Mouse (Mus musculus) gastrocnemius, postnatal 14 days (tissue): ENCODE data around the gene Ddn. TPM values are rescaled to one million over a fixed set of nuclear protein-coding genes. Genes with fewer than 3 reads are reported as not detected.

Source experiments
- DNase-seq: peaks from one replicate; pipeline ENCODE4 v3.0.0; 2021; ENCODE audit warnings: mixed read lengths
- intact Hi-C: fragments of 180-260 bp; cut with DNase I; formaldehyde crosslinking; loops from one replicate; pipeline ENCODE4 v1.15.1; 2025; ENCODE audit warnings: low total_unique reads
- total RNA-seq, 2 experiments: library from RNA; stranded (reverse); gene quantifications; 2 replicates each; pipeline ENCODE4 v1.2.3; 2021

Ddn gene
- total RNA-seq, 2 experiments from 2014 or later: 1.6 to 2.7 TPM

GRCm38 (mm10) chr15:98780075-98780474 is 29.2 kb downstream of the Ddn start:
- DNase-seq: no peak
- intact Hi-C loops: no loop called here

- intact Hi-C loops: no loop called here
- DNase-seq: no peak
Observed at GRCm38 (mm10) chr15:98778806-98779205, 30.5 kb downstream of the Ddn start.

DNA sequence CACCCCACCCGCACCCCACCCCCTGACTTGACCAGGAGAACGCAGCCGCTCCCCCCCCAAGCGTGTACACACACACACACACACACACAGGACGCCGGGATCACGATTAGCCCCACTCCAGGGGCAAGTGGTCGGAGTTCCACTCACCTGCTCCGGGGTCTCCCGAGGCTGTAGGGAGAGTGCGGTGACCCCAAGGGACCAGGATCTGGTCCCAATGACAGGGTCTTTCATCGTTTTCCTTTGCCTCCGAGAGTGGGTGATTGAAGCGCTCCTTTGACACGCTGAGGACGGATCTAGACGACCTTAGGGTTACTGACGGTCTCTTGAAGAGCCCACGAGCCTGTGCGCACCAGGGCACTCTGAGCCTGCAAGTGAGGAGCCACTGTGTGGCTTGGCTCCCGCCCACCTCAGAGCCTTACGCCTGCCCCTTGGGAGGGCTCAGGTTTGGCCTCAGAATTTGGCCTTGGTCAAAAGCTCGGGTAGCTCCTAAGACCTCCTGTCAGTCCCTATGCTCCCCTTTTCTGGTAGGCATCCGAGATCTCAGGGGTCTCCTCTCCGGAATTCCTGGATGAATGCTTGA is 31.0 kb downstream of the Ddn start:
- no peak for DNase-seq
- intact Hi-C loops: no loop called here

GRCm38 (mm10) chr15:98777762-98778161 is 31.5 kb downstream of the Ddn start, which contains the start of gene Wnt10b:
Wnt10b (minus strand) TSS chr15:98778150.
- intact Hi-C loops: no loop called here
- no peak for DNase-seq

GRCm38 (mm10) chr15:98777005-98777616 is 32.2 kb downstream of the Ddn start:
- intact Hi-C loops: no loop called here
- no peak for DNase-seq

DNA sequence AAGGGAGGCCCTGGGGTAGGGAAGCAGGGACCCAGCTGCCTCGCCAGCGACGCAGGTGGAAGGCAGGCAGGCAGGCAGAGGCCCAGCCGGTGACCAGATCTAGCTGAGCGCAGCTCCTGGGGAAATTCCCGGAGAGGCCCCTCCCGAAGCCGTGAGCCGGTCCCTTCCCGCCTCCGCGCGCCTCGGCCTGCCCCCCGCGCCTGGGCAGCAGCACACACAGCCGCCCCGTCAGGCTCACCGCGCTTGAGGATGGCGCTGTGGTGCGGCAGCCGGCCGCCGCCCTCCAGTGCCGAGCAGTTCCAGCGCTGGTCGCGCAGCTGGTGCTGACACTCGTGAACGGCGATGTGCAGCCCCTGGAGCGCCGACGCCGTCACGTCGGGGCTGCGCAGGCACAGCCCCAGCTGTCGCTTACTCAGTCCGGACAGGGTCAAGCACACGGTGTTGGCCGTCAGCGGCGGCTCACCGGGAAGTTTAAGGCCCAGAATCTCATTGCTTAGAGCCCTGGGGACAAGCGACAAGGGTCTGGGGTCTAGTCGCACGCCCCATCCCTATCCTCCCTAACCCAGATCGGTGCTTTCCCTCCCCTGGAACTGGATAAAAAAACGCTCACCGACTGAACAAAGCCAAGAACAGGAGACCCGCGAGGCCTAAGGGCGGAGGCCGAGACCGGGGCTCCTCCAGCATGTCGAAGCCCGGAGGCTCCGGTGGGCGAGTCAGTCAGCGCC is 32.8 kb downstream of the Ddn start:
- intact Hi-C loops: no loop called here
- DNase-seq: peak; percentile 24

DNA sequence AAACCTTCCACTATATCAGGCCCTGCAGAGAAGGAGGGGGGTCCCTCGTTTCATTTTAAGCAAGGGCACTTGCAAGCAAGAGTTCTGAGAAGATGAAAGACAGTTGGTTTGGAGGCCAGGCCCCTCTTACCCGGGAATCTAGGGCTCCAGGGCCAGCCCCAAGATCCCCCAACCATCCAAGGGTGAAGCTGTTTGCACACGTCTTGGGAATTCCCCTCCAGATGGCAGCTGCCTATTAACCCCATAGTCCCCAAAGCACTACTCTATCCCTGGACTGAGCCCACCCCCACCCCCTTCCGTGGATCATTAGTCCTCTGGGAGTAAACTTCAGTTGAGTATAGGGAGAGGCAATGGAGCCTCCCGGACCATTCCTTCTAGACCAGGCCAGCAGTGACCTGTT is 33.8 kb downstream of the Ddn start:
- intact Hi-C loops: no loop called here
- no peak for DNase-seq

GRCm38 (mm10) chr15:98774096-98774495 is 35.2 kb downstream of the Ddn start:
- DNase-seq: no peak

GRCm38 (mm10) chr15:98772511-98773211 is 36.6 kb downstream of the Ddn start:
- DNase-seq: no peak
- intact Hi-C loops: no loop called here

More at GRCm38 (mm10) chr15:98774096-98774495, 35.2 kb downstream of the Ddn start:
- intact Hi-C loops: no loop called here

DNA sequence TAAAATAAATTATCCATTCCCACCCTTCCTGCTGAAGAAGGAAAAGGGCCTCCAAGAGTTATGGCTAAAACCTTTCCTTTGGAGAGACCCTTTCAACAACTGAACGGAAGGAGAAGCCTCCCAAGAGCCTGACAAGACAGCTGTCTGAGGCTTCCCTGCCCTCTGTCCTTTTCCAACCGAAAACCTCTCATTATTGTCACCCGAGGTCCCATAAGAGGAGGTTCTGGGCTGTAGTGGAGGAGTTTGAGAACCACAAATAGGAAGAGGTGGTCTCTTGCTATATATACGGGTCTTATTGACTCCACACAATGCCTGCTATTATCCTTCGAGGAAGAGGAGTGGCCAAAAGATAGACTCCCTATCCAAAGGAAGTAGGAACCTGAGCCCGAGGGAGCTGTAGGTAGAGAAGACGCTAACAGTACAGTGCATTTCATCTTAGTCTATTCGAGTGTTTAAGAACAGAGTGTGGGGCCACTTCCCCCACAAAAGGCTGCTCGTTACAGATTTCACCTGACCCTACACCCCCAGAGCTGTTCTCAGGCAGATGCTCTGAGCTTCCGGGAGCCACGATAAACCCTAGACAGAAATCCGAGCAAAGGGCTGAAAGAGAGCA is 37.4 kb downstream of the Ddn start:
- intact Hi-C loops: no loop called here
- DNase-seq: no peak

- intact Hi-C loops: no loop called here
- DNase-seq: no peak
Observed at GRCm38 (mm10) chr15:98768259-98768658, 41.0 kb downstream of the Ddn start.

GRCm38 (mm10) chr15:98765929-98766328 is 43.4 kb downstream of the Ddn start:
- intact Hi-C loops: no loop called here
- DNase-seq: no peak

GRCm38 (mm10) chr15:98762670-98763529 is 46.4 kb downstream of the Ddn start, which contains the start of gene Arf3:
Arf3 (minus strand) TSS chr15:98763214.
- intact Hi-C loops: no loop called here
- peak; percentile 96 for DNase-seq

- intact Hi-C loops: no loop called here
- peak; percentile 77 for DNase-seq
Observed at GRCm38 (mm10) chr15:98762201-98762621, 47.1 kb downstream of the Ddn start.

DNA sequence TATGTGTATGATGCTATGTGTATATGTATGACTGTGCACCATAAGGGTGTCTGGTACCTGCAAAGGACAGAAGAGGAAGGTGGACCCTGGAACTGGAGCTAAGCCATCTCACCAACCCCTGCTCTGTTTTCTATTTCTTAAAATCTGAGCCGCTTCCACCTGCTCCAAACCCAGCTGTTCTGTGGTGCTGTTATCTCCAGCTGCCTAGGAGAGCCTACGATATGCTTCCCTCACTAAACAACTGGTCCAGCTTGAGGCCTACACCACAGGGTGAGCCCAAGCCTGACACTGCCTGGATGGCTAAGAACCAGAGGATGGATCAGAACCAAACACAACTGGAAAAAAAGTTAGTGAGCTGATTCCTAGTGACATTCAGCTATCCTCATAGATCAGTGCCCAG is 55.2 kb downstream of the Ddn start:
- no peak for DNase-seq
- intact Hi-C loops: no loop called here
